Mouse (Mus musculus): ENCODE results near the gene Trim46.

The Trim46 gene

Small RNAs within 50 kb of the gene (microRNA-seq; reads per million reads assigned to microRNA genes)
- 54.2 to 69.1 reads per million in 2 experiments for gene Mir92b
